Mouse (Mus musculus): ENCODE measurements around the gene Macrod1.
A peak's percentile ranks its signal among the peaks of the same experiment; 100 is the strongest.
"Not testable (repeated sequence)": the region's sequence is repeated elsewhere in the genome, so short reads cannot be mapped to it uniquely, and the experiment has no call there.

The Macrod1 gene

DNA sequence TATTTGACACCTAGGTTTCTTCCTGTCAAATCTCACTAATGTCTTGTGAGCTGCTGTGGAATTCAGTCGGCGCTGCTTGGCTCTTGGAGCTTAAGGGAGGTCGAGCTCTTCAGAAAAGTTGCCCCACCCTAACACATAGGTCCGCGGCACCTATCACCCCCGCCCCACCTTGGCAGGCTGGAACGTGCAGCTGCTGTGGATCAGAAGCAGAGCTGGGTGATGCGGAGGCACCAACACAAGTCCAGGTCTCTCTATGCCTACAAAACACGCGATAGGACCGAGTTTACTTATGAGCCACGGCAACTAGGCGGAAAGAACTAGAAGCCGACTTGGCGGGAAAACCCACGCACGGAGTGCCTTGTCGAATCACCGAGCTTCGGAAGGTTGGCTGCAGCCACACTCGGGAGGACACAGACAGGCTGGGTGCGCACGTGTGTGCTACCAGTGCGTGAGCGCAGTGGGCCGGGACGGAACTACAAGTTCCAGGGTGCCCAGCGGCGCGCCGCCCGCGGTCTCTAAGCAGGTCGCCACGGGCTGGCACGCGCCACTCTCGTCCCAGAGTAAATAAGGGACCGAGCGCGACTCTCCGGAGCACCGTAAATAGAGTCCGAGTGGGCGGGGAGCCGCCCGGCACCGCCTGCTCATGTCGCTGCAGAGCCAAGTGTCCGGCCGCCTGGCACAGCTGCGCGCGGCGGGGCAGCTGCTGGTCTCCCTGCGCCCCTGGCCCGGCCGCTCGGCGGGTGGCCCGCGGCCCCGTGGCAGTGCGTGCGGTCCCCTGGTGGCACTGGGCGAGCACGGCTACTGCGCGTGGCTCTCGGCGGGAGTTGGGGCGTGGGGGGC is at the start of gene Macrod1:
Gene Macrod1, plus strand, starts transcription at position 563 of the 840 bp plus-strand sequence.
- DNase-seq (ENCODE audit: low spot score in 2 of 2): peak; percentile 51 to 68

DNA sequence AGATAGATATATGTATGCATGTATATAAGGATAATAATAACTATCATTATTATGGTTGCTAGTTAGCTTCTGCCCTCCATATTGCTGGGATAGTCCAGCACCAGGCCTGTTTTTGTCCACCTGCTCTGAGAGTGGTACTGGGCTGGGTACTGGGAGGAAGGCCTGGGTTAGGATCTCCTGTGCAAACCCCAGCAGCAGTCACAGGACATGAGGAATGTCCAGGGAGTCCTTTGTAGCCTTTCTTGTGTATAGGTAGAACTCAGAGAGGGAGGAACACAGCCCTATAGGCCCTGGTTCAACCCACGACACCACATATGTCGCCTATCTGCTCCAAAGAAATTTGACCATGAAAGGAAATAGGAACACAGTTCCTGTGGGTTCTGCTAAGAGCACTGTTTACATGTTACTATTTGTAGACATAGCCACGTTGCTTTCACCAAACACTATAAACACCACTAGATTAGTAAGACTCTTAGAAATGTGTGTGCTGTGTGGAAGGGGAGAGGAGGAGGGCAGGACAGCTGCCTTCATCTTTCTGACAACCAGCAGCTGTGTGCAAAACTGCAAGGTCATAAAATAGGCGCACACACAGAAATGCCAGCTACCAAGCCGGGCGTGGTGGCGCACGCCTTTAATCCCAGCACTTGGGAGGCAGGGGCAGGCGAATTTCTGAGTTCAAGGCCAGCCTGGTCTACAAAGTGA is 49.6 kb upstream of the Macrod1 start:
- no peak for DNase-seq (ENCODE audit: low spot score in 2 of 2)

DNA sequence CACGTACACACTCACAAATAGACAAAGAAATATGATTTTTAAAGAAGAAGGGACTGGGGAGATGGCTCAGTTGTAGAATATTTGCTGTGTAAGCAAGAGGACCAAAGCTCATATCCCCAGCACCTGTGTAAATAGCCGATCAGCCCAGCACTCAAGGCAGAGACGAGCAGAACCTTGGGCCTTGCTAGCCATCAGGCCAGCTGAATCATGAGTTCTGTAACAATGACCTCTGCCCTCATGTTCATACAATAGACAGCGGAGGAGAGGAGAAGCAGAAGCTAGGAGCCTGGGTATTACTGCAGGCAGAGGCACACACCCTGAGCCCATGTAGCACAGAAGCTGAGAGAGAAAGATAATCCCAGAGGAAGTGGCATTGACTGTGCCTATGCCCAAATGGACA is 44.2 kb upstream of the Macrod1 start:
- DNase-seq (ENCODE audit: low spot score in 2 of 2): no peak

DNA sequence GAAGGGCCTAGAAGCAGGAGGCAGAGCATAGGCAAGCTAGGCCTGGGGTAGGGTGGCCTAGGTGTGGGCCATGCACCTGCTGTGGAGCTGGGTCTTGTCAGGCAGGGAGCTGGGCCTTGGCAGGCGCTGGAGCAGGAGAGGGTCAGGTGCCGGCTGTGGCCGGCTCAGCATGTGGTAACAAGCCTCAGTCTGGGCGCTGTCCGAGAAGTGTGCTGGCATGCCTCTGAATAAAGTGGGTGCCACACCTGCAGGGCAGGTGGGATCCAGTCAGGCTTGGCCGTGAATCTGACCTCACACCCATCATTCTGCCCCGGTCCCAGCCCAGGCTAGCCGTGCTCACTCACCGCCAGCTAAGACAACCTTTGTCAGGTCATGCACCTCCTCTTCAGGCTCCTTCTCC is 42.6 kb upstream of the Macrod1 start:
- no peak for DNase-seq (ENCODE audit: low spot score in 2 of 2)

DNA sequence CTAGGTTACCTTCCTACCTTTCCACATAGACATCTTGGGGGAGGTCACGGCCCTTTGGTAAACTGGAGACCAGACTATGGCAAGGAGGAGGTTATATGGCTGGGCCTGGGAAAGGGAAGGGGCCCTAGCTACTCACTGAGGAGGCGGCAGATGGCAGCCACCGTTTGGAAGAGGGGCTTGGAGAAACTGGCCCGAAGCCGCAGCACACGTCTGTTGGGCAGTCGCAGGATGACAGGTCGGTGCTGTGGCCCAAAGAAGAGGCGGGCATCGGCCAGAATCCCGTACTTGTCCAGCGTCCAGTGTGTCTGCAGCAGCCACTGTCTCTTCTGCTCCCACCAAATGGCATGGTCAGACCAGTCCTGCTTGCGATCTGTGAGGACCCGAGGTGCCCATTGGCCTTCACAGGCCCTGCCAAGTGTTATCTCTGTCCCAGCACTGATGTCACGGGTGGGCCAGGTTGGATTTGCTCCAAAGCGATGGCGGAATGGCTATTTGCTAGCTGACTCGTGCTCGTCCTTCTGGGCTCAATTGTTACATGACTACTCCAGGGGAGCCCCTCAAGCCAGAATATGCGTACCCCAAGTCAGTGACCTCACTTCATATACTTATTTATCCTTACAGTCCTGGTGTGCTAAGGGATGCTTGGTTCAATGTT is 42.0 kb upstream of the Macrod1 start:
- no peak for DNase-seq (ENCODE audit: low spot score in 2 of 2)

DNA sequence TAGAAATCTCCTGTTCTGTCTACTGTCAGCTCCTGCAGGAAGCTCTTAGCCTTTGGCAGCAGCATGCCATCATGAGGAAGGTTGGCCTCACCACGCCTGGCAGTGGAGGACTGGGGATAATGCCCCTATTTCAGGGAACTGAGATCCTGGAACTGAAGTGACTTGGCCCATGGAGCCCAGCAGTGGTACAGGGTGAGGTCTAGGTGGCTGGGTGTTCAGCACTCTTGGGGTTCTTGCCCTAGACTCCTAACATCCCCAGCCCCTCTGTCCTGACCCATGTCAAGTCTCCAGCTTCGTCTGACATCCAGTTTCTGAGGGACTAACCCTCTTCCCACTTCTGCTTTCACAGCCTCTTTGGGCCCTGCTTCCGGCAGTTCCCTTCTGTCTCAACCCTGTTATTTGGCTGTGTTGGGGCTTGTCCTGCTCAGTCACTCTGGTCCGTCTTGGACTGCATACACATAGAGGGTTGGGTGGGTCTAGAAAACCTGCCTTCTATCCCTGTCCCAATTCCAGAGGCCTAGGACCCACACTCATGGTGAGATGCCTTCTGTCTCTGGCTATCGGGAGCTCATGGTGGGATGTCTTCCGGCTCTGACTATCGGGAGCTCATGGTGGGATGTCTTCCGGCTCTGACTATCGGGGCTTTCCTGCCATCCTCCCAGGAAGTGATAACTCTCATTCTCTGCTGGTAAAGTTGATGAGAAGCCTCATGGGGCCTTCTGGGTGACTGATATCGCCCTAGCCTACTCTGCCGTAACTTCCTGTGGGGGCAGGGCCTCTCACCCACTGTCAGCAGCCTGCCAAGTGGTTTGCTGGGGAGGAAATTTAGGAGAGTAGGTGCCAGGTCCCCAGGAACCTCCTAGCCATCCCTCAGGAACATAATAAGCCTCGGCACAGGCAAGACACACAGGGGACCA is 38.8 kb upstream of the Macrod1 start:
- DNase-seq (ENCODE audit: low spot score in 2 of 2): peak; percentile 61 to 63

DNA sequence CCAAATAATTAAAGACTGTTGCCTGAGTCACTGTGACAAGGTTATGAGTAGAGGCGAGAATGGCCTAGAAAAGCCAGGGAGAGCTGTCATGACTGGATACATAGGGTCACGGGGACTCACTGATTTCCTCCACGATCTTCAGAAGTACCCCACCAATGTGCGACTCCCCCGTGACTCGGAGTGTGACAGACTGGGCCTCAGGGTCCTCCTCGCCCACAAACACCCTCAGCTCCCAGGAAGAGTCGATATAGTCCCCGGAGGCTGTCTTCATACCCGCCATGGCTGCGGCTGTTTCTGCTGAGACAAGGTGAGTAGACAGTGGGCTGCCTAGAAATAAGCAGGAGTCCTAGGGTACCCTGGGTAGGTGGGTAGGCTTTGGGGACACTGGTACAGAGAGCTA is 38.1 kb upstream of the Macrod1 start:
- DNase-seq (ENCODE audit: low spot score in 2 of 2): peak; percentile 24 to 30

DNA sequence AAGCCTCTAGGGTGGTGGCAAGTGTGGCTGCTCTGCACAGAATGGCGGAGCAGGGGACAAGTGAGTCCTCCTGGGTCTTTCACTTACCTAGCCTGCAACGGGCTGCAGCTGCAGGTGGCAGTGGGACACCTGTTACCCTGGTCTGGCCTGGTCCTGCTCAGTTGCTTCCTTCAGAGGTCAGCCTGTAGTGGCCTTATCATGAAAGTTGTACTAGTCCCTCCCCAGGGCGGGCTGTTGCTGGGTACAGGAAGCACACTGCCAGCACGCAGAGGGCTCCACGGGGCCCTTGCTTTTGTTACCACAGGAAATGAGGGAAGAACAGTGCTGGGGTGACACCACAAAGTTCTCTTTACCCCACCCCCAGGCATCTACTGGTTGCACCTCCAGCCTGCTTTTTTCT is 37.4 kb upstream of the Macrod1 start, which contains the start of gene Fermt3:
Gene Fermt3, minus strand, starts transcription at position 279 of the 400 bp plus-strand sequence.
- peak; percentile 81 to 87 for DNase-seq (ENCODE audit: low spot score in 2 of 2)

DNA sequence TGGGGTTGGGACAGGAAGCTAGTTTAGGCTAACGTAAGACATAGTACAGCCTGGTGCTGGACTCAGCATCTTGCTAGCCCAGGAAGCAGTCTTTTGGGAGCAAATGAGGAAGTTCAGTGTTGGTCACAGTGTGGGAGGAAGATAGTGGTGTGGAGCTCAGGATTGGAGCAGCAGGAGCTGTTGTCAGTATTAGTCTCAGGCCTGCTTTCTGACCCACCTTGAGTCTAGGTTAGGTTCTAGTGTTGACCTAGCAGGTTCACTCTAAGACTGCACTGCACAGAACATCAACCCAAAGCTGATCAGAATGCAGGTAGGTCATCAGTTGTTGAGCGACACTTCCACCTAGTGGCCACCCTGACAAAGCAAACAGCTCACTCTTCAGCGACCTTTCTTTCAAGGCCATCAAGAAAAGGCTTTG is 36.4 kb upstream of the Macrod1 start:
- peak; percentile 67 to 74 for DNase-seq (ENCODE audit: low spot score in 2 of 2)

DNA sequence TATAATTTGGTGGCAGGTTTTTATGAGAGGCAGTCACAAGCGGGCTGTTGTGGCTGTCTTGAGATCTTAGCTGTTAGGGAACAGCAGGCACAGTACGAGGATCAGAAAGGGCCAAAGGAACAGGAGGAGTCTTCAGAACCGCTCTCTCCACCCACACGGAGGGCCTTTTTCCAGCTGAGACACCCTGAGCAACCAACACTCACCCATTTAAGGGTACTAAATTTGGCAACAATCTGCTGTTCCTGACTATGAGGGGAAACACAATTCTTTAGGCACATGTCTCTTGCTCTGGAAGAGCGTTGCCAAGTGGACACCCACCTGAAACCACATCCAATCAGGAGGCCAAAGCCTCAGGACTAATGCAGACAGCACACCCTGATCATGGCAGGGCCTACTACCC is 27.1 kb upstream of the Macrod1 start:
- DNase-seq (ENCODE audit: low spot score in 2 of 2): no peak

DNA sequence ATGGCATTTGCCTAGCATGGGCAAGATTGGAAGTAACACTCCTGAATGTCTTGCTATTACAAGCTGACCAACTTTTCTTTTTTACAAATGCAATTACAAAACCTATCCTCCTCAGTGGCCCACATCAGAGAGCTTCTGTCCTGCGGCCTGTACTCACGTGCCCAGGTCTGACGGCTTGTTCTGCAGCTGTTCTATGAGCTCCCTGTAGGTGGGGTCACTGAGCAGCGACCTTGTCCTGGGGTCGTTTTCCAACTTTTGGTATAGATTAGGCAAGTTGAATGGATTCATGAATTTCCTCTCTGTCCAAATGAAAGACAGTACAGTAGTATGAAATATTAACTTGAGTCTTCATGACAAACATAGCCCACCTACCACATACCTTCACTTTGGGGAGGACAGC is 22.6 kb upstream of the Macrod1 start:
- DNase-seq (ENCODE audit: low spot score in 2 of 2): no peak

DNA sequence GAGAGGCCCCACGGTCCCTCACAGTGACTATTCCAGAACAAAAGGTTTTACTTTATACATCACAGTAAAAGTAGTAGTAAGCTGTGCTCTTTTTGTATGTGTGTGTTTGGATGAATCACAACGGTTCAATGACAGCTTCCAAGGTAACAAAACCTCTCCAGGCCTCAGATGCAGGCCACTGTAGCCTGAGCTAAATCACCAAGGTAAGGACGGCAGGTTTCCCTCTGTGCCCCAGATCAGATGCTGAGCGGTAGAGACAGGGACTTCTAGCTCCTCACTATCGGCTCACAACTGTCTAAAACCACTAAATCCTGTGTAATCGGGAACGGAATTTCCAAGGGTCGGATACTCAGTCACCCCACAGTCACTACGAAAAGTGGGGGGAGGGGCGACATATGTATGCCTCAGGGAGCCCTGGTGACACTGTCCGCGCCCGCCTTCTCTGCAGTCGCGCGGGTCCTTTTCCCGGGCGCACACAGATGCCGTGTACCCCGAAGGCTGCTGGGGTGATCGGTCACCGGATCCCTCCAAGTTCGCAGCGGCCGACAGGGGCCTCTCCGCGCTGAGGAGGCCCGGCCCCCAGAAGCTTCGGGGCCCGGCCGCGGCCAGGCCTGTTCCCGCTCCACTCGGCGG is 17.4 kb upstream of the Macrod1 start:
- peak; percentile 48 to 62 for DNase-seq (ENCODE audit: low spot score in 2 of 2)

DNA sequence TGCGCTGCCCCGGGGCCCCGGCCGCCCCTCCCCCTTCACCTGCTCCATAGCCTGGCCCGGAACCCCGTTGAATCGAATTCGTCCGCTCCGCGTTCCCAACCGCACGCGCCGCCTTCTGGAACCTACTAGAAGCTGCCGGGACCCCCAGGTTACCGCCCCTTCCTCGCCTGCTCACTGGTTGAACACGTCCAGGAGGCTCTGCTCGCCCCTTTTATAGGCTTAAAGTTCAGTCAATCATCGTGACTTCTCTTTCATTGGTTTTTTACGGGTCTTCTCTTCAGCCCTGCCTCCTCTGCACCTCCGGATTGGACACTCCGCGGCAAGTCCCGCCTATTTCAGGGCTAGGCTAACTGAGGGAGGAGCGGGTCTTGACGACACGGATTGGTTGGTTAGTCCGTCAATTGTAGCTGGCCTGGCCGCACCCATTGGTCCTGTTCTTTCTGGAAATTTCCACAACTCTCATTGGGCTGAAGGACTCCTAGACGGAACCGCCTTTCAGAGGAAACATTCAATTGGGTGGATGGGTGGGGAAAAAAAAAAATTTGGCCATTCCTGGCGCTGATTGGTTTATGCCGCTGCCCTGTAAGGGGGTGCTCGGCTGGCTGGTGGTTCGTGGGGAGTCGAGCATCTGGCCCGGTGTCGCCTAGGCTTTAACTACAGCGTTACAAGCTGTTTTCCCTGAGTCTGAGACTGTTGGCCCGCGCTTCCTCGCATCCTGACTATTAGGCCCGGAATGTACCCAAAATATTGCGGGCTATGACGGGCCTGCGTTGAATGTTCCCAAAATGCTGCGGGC is 16.6 kb upstream of the Macrod1 start, which contains the start of gene Stip1:
Gene Stip1, minus strand, starts transcription at position 127 of the 796 bp plus-strand sequence.
- DNase-seq (ENCODE audit: low spot score in 2 of 2): peak; percentile 99

DNA sequence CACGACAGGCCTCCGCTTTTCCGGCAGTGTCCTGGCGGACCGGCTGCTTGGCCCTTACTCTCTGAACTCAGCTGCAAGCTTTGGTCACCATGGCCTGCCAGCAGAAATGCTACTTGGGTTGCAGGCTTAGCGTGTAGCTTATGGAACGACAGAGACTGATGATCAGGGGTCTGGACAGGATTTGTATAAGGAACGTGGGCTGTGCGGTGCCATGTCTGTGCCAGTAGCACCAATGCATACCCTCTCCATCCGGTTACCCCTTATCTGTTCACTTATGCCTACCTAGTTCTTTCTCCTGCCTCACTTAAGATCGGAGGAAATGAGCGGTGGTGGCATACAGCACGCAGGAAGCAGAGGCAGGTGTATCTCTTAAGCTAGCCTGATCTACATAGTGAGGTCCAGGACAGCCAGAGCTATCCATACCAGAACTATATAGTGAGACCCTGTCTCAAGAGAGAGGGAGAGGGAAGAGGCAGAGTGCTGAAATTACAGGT is 15.9 kb upstream of the Macrod1 start:
- peak in 1 of 2 experiments; percentile 31 for DNase-seq (ENCODE audit: low spot score in 2 of 2)

DNA sequence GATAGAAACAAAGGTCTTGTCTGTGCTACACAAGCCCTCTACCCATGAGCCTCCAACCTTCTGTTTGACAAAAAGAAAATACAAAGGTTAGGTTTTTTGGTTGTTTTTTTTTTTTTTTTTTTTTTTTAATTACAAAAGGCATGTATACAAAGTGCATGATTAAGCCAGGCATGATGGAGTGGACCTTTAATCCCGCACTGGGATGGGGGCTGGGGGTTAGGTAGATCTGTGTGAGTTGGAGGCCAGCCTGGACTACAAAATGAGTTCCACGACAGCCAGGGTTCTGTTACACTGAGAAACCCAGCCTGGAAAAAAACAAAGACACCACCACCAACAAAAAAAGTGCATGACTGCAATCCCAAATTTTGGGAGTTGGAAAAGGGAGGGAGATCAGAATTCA is 15.4 kb upstream of the Macrod1 start:
- no peak for DNase-seq (ENCODE audit: low spot score in 2 of 2)

DNA sequence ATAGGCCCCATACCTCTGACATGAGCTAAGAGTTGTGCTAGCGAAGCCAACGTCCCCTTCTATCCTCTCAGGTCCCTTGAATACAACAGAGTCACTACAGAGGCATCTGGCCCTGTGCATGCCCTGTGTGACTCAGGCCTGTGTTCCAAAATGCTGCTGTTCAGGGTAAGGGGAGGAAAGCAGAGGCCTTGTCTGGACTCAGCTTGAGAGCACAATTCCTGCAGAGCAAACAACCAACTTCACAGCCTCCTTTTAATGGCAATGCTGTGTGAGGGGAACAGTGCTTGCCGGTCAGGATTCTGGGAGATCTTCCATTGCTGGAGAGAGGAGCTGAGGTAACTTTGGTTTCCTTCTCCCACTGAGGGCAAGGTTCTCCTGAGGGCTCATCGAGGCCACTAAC is 12.3 kb upstream of the Macrod1 start:
- DNase-seq (ENCODE audit: low spot score in 2 of 2): no peak

DNA sequence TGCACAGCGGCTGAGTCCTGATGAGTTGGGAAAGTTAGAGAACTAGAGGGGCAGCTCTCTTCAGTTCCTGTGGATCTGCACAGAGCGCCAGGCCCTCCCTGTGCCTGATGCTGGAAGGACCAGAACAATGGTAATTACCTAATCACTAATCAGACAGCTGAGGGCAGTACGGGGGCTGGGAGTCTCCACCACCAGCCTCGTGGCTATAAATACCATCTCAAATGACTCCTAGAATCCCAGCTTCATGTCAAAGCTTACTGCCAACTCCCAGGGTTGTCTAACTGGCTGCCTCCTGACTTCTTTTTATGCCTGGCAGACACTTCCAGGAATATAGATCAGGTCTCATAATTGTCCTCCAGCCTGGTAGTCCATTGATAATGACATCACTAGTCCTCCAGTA is 11.9 kb upstream of the Macrod1 start:
- DNase-seq (ENCODE audit: low spot score in 2 of 2): no peak

DNA sequence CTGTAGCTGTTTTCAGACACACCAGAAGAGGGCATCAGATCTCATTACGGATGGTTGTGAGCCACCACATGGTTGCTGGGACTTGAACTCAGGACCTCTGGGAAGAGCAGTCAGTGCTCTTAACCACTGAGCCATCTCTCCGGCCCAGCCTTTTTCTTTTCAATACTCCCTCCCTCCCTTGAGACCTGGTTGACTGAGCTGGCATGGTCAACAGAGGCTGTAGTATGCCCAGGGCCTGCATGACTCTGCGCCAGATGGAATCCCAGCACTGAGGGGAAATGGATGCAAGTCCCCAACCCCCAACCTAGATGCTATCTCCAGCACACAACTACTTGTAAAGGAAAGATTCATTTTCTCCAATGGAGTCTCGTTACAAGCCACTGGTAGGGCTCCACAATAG is 3.2 kb upstream of the Macrod1 start:
- not testable (repeated sequence) for DNase-seq (ENCODE audit: low spot score in 2 of 2)

DNA sequence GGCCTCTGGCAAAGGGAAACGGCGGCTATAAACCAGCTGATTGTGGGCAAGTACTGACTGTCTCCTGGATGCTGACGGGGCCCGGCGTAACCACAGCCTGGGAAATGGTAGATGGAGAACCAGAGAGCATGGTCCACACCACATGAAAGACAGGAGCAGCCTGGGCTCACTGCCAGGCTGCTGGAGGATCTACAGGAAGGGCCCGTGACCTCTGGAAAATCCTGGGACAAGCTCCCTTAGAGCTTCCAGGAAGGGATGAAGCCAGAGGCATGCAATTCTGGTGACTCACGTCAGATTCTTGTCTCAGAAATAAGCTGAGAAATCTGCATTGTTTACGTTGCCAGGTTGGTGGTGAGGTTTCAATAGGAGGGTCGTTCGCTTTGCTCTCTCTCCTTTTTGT is 1.8 kb upstream of the Macrod1 start:
- no peak for DNase-seq (ENCODE audit: low spot score in 2 of 2)

DNA sequence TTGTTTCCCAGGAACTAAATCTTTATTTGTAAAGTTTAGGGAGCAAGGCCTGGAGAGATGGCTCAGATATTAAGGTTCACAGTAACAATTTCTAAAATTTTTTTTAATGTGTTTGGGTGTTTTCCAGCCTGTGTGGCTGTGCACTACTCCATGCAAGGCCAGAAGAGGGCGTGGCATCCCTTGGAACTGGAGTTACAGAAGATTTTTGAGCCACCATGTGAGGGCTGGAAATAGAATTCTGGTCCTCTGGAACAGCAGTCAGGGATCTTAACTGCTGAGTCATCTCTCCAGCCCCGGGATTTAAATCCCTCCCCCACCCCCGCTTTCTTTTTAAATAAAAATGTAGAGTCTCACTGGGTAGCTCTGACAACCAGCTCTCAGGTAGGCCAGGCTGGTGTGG is 1.4 kb upstream of the Macrod1 start:
- DNase-seq (ENCODE audit: low spot score in 2 of 2): no peak
